Mouse (Mus musculus): ENCODE data around the gene Dnah6.

GRCm38 (mm10) chr6:73167230-73167629 is 54.2 kb downstream of the Dnah6 start:
- TF ChIP-seq CTCF (IDR thresholded peaks at IDR 0.05; ENCODE audit: low read depth, low read length) (no peak), POLR2A (IDR thresholded peaks at IDR 0.05; ENCODE audit: extremely low read depth, insufficient read depth, low read length) (no peak)
